Mouse (Mus musculus) left cerebral cortex, postnatal 14 days (tissue): ENCODE measurements around the gene Gm30191. TPM values are rescaled to one million over a fixed set of nuclear protein-coding genes. Genes with fewer than 3 reads are reported as not detected.
"Not testable (repeated sequence)": the region's sequence is repeated elsewhere in the genome, so short reads cannot be mapped to it uniquely, and the experiment has no call there.

ENCODE experiments used
- DNase-seq, 2 experiments: peaks; one replicate each; pipeline ENCODE4 v3.0.0; 2021 to 2022; ENCODE audit warnings: low spot score in 2 of 2, mixed read lengths in 1 of 2
- intact Hi-C: fragments of 180-260 bp; cut with DNase I; formaldehyde crosslinking; loops from one replicate; pipeline ENCODE4 v1.15.1; 2025
- total RNA-seq, 2 experiments: library from RNA; stranded (reverse); gene quantifications; 2 replicates each; pipeline ENCODE4 v1.2.3; 2021

Gene Gm30191
- total RNA-seq, 2 experiments from 2014 or later, result not detected

GRCm38 (mm10) chr4:134250930-134251240, 4.2 kb downstream of the Gm30191 start:
- intact Hi-C loops, result loop anchor here (5.0 kb wide), 1 partner anchor 106 kb away; no protein-coding TSS in a partner anchor
- no peak for DNase-seq

- intact Hi-C loops, result loop anchor here (5.0 kb wide), 1 partner anchor 106 kb away; no protein-coding TSS in a partner anchor
Measured at GRCm38 (mm10) chr4:134251241-134252130, 4.8 kb downstream of the Gm30191 start.

DNA sequence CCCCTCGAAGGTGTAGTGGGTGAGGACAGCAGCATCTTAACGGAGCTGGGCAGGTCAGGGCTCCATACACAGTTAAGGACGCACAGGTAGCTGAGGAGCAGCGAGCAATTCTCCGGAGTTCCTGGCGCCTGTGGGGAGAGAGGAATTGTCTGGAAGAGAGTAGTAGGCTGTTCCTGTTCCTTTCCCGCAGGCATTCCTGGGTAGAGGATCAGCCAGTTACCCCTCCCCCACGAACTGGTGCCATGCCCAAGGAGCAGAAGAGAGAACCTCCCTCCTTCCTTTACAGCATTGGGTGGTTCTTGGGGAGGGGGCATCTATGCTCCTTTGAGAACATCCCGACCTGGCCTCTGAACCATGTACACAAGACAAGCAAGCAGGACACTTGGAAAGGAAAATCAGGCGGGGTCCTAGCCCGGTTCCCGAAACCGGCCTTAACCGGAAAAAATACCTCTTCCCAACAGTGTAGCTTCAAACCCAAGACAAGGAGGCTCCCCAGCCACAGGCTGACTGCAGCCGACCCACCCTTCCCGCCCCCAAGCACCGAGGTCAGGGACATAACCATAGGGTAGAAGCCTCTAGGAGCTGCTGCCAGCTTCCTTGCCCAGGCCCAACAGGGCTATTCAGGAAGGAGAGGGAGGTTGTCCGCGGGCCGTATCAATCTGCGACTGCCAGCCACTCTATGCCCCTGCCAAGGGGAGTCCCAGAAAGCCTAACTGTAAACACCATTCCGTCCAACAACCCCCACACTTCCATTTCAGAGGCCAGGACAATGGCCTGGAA, 5.6 kb downstream of the Gm30191 start:
- peak in 1 of 2 experiments; percentile 14 for DNase-seq
- intact Hi-C loops, result loop anchor here (5.0 kb wide), 1 partner anchor 105 kb away; no protein-coding TSS in a partner anchor

More at GRCm38 (mm10) chr4:134251241-134252130, 4.8 kb downstream of the Gm30191 start:
- DNase-seq, result peak; percentile 70 to 72

- intact Hi-C loops, result loop anchor here (5.0 kb wide), 1 partner anchor 104 kb away; no protein-coding TSS in a partner anchor
- no peak for DNase-seq
Measured at GRCm38 (mm10) chr4:134252911-134253721, 6.4 kb downstream of the Gm30191 start.

GRCm38 (mm10) chr4:134253722-134254324, 7.1 kb downstream of the Gm30191 start, which contains the start of gene Grrp1:
Grrp1 (minus strand) TSS chr4:134254106.
- intact Hi-C loops, result loop anchor here (5.0 kb wide), 1 partner anchor 103 kb away; no protein-coding TSS in a partner anchor
- peak in 1 of 2 experiments; percentile 17 for DNase-seq

DNA sequence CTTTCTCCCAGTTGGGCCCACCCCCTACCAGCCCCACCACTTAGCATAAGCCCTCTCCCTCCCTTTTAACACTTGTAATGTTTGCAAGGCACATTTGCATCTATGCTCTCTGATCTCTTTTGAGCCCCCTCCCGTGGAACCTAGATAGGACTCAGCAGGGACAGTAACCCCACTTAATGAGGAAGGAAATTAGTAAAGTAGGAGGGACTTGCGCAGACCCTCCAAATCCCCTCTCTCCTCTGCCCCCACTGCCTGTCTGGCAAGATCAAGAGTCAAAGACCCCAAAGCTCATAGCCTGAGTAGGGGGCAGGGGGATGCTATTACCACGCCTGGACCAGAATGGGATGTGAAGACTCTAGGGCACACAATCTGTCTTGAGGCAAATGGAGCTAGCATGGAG, 8.1 kb downstream of the Gm30191 start:
- intact Hi-C loops, result loop anchor here (5.0 kb wide), 1 partner anchor 102 kb away; no protein-coding TSS in a partner anchor
- DNase-seq, result no peak

DNA sequence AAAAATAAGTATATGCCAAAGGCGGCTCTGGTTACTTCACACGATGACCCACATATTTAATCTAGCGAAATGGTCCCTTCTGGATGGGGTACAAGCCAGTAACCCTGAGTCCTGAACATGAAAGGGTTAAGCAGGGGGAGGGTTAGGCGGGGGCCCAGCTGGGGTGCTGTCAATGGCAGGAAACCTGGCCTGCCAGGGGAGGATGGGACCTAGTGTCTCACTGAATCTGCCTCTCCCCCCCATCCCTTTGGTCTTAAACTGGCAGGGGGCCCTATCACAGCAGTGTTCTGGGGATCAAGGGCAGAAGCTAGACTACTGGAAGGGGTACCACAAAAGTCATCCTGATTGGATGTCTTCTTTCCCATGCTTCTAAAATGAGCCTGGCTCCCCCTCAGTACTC, 9.1 kb downstream of the Gm30191 start:
- intact Hi-C loops, result no loop called here

GRCm38 (mm10) chr4:134256407-134257197, 9.9 kb downstream of the Gm30191 start:
- intact Hi-C loops, result no loop called here
- no peak for DNase-seq

More for the DNA sequence above, 9.1 kb downstream of the Gm30191 start:
- no peak for DNase-seq

GRCm38 (mm10) chr4:134257198-134258009, 10.7 kb downstream of the Gm30191 start:
- DNase-seq, result no peak
- intact Hi-C loops, result no loop called here

DNA sequence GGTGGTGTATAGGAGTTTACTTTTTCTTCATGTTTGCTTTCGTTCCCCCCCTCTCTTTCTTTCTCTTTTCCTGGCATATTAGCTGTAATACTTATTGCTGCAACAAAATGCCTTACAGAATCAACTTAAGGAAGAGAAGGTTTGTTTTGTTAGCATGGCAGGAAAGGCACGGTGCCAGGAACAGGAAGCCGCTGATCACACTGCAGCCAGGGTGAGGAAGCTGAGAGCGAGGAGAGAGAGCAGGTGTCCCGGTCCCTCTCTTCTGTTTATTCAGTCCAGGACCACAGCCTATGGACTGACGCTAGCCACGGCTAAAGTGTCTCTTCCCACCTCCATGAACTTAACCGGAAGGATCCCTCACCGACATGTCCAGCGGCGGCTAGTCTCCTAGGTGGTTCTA, 11.6 kb downstream of the Gm30191 start:
- intact Hi-C loops, result no loop called here
- no peak for DNase-seq

- peak; percentile 52 to 56 for DNase-seq
- intact Hi-C loops, result no loop called here
Measured at GRCm38 (mm10) chr4:134263191-134263590, 16.5 kb downstream of the Gm30191 start.

GRCm38 (mm10) chr4:134265860-134266585, 19.3 kb downstream of the Gm30191 start:
- intact Hi-C loops, result no loop called here
- no peak for DNase-seq

GRCm38 (mm10) chr4:134268102-134268655, 21.4 kb downstream of the Gm30191 start:
- DNase-seq, result no peak
- intact Hi-C loops, result no loop called here

DNA sequence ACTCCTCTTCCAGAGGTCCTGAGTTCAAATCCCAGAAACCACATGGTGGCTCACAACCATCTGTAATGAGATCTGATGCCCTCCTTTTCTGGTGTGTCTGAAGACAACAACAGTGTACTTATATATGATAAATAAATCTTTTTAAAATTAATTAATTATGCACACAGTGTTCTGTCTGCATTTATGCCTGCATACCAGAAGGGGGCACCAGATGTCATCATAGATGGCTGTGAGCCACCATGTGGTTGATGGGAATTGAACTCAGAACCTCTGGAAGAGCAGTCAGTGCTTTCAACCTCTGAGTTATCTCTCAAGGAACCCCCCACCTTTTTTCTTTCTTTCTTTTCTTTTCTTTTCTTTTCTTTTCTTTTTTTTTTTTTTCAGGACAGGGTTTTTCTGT, 22.9 kb downstream of the Gm30191 start:
- intact Hi-C loops, result not testable (repeated sequence)

DNA sequence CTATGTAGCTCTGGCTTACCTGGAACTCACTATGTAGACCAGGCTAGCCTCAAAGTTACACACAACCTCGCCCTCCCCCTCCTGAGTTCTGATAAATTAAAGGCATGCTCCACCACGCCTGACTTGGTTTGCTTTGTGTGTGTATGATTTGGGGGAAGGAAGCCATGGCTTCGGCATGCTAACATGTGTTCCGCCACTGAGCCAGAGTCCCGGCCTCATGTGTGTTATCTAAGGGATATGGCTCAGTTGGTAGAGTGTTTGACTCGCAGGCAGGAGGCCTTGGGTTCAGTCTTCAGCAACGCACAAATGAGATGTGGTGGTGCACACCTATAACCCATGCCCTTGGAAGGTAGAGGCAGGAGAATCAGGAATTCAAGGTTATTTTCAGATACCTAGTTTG, 25.2 kb downstream of the Gm30191 start:
- intact Hi-C loops, result no loop called here
- DNase-seq, result no peak

More for the DNA sequence above, 22.9 kb downstream of the Gm30191 start:
- not testable (repeated sequence) for DNase-seq

DNA sequence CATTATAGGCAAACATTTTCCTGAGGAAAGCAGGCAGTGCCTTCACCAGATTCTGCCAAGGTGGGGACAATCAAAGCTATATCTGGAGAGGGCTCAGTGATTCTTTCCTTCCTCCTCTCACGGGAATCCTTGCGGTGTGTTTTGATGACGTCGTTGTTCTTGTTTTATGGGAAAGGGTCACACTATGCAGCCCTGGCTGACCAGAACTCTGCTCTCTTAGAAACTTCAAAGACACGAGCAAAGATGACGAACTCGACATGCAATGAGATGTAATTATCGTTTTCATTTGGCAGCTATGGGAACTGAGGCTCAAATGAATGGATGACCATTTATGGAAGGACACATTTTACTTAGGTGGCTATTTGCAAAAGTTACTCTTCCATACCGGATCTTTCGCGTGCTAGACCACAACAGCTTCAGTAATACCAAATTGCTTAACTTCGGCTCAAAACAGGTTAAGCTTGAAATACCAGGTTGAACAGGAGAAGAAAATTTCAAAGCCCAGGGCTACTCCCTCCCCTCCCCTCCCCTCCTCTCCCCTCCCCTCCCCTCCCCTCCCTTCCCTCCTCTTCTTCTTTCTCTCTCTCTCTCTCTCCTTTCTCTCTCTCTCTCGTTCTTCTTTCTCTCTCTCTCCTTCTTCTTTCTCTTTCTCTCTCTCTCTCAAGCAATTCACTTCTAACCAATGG, 26.1 kb downstream of the Gm30191 start:
- intact Hi-C loops, result no loop called here
- DNase-seq, result no peak
